Mouse (Mus musculus): ENCODE measurements around the gene St3gal5.
A peak's percentile ranks its signal among the peaks of the same experiment; 100 is the strongest.
"Not testable (repeated sequence)": the region's sequence is repeated elsewhere in the genome, so short reads cannot be mapped to it uniquely, and the experiment has no call there.

The St3gal5 gene

GRCm38 (mm10) chr6:72134850-72135515 is 37.6 kb downstream of the St3gal5 start:
- DNase-seq = no peak

GRCm38 (mm10) chr6:72136016-72136415 is 38.6 kb downstream of the St3gal5 start:
- no peak for DNase-seq

GRCm38 (mm10) chr6:72136543-72136942 is 39.2 kb downstream of the St3gal5 start:
- no peak for DNase-seq

- peak; percentile 36 for DNase-seq
Measured at GRCm38 (mm10) chr6:72139508-72140193, 42.3 kb downstream of the St3gal5 start.

GRCm38 (mm10) chr6:72140371-72140770 is 43.0 kb downstream of the St3gal5 start:
- DNase-seq = no peak

- no peak for DNase-seq
Measured at GRCm38 (mm10) chr6:72141191-72141590, 43.8 kb downstream of the St3gal5 start.

- no peak for DNase-seq
Measured at GRCm38 (mm10) chr6:72142561-72142960, 45.2 kb downstream of the St3gal5 start.

- DNase-seq = no peak
Measured at GRCm38 (mm10) chr6:72144353-72144752, 47.0 kb downstream of the St3gal5 start.

GRCm38 (mm10) chr6:72146803-72147202 is 49.4 kb downstream of the St3gal5 start:
- DNase-seq = peak; percentile 62

GRCm38 (mm10) chr6:72148721-72149120 is 51.3 kb downstream of the St3gal5 start:
- DNase-seq = no peak

GRCm38 (mm10) chr6:72149797-72150196 is 52.4 kb downstream of the St3gal5 start:
- no peak for DNase-seq

GRCm38 (mm10) chr6:72152707-72153106 is 55.3 kb downstream of the St3gal5 start:
- DNase-seq = no peak

- no peak for DNase-seq
Measured at GRCm38 (mm10) chr6:72153455-72153854, 56.1 kb downstream of the St3gal5 start.

- not testable (repeated sequence) for DNase-seq
Measured at GRCm38 (mm10) chr6:72154008-72154407, 56.6 kb downstream of the St3gal5 start.

GRCm38 (mm10) chr6:72154938-72155531 is 57.6 kb downstream of the St3gal5 start:
- no peak for DNase-seq

GRCm38 (mm10) chr6:72155649-72156048 is 58.3 kb downstream of the St3gal5 start:
- no peak for DNase-seq

GRCm38 (mm10) chr6:72158966-72159764 is 61.8 kb downstream of the St3gal5 start:
- DNase-seq = no peak

- DNase-seq = no peak
Measured at GRCm38 (mm10) chr6:72159861-72160395, 62.5 kb downstream of the St3gal5 start.

GRCm38 (mm10) chr6:72160991-72161390 is 63.6 kb downstream of the St3gal5 start:
- DNase-seq = no peak

- no peak for DNase-seq
Measured at GRCm38 (mm10) chr6:72161751-72162150, 64.4 kb downstream of the St3gal5 start.

GRCm38 (mm10) chr6:72162155-72162890 is 64.9 kb downstream of the St3gal5 start:
- DNase-seq = peak; percentile 56

Data from layer of hippocampus, adult 9-11 months (tissue).